Mouse (Mus musculus) activated CD4-positive, CD25-positive, alpha-beta regulatory T cell (primary cell): Measurements from ENCODE around the gene Rrp8. TPM values are rescaled to one million over a fixed set of nuclear protein-coding genes. Genes with fewer than 3 reads are reported as not detected.

Experiments
- polyA plus RNA-seq, 2 experiments: library from polyadenylated mRNA; unstranded; fragments of 100-300 nt; shearing (Covaris generic); gene quantifications; one replicate each; pipeline ENCODE4 v1.2.1; 2017

Gene Rrp8
- polyA plus RNA-seq = 10 to 100 TPM; 30.5 to 34.8 TPM

DNA sequence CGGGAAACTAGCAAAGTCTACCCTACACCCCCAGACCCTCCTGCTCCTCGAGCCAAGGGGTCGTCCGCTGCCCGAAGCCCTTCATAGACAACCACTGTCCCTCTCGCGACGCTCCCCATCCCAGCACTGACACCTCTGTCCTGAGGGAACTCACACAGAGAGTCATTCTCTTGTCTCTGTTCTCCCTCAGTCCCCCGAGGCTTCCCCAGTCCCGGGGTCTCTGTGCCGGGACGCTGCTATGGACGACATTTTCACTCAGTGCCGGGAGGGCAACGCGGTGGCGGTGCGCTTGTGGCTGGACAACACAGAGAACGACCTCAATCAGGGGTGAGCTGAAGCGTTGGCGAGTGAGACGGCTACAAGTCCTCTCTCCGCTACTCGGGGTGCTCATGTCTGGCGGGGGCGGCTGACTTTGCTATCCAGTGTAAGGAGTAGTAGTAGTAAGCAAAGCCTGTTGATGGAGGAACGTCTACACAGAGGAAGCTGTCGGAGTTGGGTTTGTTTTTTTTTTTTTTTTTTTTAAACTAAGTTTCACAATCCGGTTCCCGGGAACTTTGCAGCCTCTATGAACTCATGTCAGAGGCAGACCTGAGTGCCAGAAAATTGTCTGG lies at the start of gene Rrp8:
TSS of gene Rrp8 (minus strand) at position 475 of the 611 bp plus-strand sequence.

DNA sequence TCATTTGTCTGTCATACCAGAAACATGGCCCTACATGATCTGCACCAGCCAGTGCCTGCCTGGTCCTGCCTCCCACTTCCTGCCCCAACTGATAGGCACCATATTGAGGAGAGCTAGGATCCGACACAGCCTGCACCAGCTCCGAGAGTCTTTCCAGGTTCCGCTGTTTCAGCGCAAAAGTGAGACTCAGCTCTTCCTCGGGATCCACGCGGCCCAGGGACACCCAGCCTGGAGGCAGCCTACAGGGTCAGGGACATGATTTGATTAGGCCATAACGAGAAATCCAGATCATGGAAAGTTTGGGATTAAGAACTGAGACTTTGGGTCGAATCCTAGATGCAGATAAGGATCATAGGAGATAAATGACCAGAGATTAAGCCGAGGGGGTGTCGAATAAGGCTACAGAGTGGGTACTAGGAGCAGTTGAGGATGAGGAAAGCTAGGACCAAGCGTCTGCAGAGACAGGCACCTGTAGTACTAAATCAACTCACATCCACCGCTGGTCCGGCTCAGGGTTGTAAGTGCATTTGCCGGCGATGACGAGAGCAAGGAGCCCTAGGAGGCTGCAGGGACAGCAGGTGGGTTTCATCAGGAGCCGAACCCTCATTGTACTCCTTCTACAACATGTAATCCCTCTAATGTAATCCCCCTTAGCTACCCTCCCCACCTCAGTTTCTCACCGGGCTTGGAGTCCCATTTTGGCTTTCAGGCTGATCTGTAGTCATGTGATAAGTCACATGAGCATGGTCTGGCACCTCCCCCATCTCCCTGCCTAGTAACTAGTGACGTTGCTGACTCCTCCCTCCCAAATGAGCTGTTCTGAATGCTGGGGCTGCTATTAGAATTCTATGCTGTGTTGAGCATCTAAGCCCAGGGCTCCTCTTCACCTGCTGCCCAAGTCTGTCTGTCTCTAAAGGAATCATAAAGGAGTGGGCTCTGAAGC lies 14.6 kb upstream of the Rrp8 start, which contains the start of gene Tpp1:
TSS of gene Tpp1 (minus strand) at position 745 of the 943 bp plus-strand sequence.

GRCm38 (mm10) chr7:105743926-105744590 lies 6.9 kb upstream of the Rrp8 start, which contains the start of gene Taf10:
TSS of gene Taf10 (minus strand) at chr7:105744361.

DNA sequence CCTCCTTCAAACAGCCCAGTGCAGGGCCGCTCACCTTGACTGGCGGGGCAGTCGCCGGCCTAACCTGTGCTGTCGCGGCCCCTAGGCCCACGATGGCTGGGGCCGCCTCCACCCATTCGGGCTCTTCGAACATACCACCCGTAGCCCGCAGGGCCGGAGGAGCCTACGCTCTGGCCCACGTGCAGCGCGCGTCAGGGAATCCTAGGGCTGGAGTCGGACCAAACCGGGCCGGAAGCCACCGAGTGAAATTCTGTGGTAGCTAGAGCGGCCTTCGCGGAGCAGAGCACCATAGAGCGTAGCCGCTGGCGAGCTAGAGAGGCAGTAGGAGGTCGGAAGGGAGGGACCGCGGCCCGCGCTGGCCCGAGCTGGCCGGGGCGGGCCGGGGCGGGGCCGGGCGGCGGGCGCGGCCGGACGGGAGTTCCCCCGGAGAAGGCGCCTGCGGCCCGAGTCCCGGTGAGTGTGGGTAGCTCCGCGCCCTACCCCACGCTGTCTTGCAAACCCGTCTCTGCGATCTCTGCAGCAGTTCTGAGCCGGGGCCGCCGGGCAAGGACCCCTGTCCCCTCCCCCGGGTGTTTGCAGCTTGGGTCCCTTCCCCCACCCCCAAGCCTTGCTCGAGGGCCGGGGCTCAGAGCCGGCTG lies 802 bp downstream of the Rrp8 start, which contains the start of gene Ilk:
TSS of gene Ilk (plus strand) at position 329 of the 638 bp plus-strand sequence.

Other genes with a start within 250 kb of the Rrp8 start
- 10 to 100 TPM; 31.7 to 63.8 TPM for gene Smpd1, start 183.0 kb downstream of the Rrp8 start, polyA plus RNA-seq
- gene Apbb1, start 155.7 kb downstream of the Rrp8 start, polyA plus RNA-seq = 1 to 10 TPM; 1.8 to 10.0 TPM
- under 1 TPM; 0.21 to 0.29 TPM for gene Hpx, start 137.2 kb downstream of the Rrp8 start, polyA plus RNA-seq
- gene Trim3, start 103.8 kb downstream of the Rrp8 start, polyA plus RNA-seq = 1 to 10 TPM; 6.8 to 8.5 TPM
- gene Timm10b, start 97.3 kb downstream of the Rrp8 start, polyA plus RNA-seq = 100 to 1,000 TPM; 220 to 263 TPM
- 10 to 100 TPM; 19.6 to 26.2 TPM for gene Arfip2, start 97.0 kb downstream of the Rrp8 start, polyA plus RNA-seq
- 10 to 100 TPM; 10.1 to 13.8 TPM for gene Gm45799, start 96.8 kb downstream of the Rrp8 start, polyA plus RNA-seq
- gene Dnhd1, start 86.6 kb downstream of the Rrp8 start, polyA plus RNA-seq = 1 to 10 TPM; 1.4 to 1.7 TPM
- 100 to 1,000 TPM; 196 to 202 TPM for gene Ilk, start 793 bp downstream of the Rrp8 start, polyA plus RNA-seq
- gene Taf10, start 7.0 kb upstream of the Rrp8 start, polyA plus RNA-seq = 100 to 1,000 TPM; 367 to 382 TPM
- gene Tpp1, start 14.8 kb upstream of the Rrp8 start, polyA plus RNA-seq = 100 to 1,000 TPM; 102 to 109 TPM
- gene Dchs1, start 50.3 kb upstream of the Rrp8 start, polyA plus RNA-seq = under 1 TPM in 1 of 2 experiments, not detected in 1; 0.14 TPM
- gene Mrpl17, start 73.7 kb upstream of the Rrp8 start, polyA plus RNA-seq = 100 to 1,000 TPM; 118 to 182 TPM
- 100 to 1,000 TPM; 105 to 256 TPM for gene Gm4070, start 216.6 kb upstream of the Rrp8 start, polyA plus RNA-seq